Comparison of ENCODE assay signal across 18 mouse cellular contexts in the genomic region with DNA sequence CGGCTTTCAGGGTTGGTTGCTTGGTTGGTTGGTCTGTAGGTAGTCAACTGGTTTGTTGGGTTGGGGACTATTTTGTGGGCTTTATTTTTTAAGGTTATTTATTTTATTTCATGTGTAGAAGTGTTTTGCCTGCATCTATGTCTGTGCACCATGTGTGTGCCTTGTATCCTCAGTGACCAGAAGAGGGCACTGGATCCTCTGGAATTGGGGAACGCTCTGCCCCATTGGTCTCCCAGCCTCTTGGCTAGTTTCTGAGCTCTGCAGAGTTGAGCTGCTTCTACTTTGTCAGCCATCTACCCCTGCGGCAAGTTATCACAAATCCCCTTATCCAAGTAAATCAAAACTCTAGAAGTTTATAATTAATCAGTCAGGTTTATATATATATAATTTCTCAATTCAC. TPM values are rescaled to one million over a fixed set of nuclear protein-coding genes. Genes with fewer than 3 reads are reported as not detected.
A peak's percentile ranks its signal among the peaks of the same experiment; 100 is the strongest.
DNase-seq lines count a peak whose midpoint lies in the region; ATAC-seq and TF ChIP-seq lines count a peak whose summit lies in the region.
"Not testable (repeated sequence)": the region's sequence is repeated elsewhere in the genome, so short reads cannot be mapped to it uniquely, and the experiment has no call there.
"Had no signal": no experiment of that assay in that cellular context is flagged by ENCODE, and none has a peak within 500 bp of the region (broad histone marks: within the 10 kb centered on the region; RNA-seq: fewer than 3 reads in every experiment).

No protein-coding gene starts in this region.

- ATAC-seq in hindbrain, embryonic 11.5 days (ENCODE audit: low FRiP score); kidney, postnatal 0 days (replicated peaks; ENCODE audit: low FRiP score, low read depth); lung, postnatal 0 days: not testable (repeated sequence)

- TF ChIP-seq CTCF in ES-Bruce4 (IDR thresholded peaks at IDR 0.05; ENCODE audit: low read depth, low read length): peak; percentile 47
- TF ChIP-seq CTCF in brain, embryonic 14.5 days (IDR thresholded peaks at IDR 0.05; ENCODE audit: borderline replicate concordance, extremely low read depth, insufficient read depth, insufficient read length): peak; percentile 10; the same call in 1 of the 2 replicates
- peak; percentile 23; the same call in 1 of the 2 replicates for TF ChIP-seq CTCF in kidney, postnatal 0 days (IDR thresholded peaks at IDR 0.05; ENCODE audit: low read depth)
- 0 out of 2 replicates have a peak, but pooled peaks have one; percentile 23 for TF ChIP-seq CTCF in lung, postnatal 0 days (IDR thresholded peaks at IDR 0.05)

- not testable (repeated sequence) for H3K36me3 ChIP-seq in ES-Bruce4 (ENCODE audit: control insufficient read depth, insufficient read depth, low read length, poor library complexity, severe bottlenecking); hindbrain, embryonic 11.5 days (ENCODE audit: control insufficient read depth, insufficient read depth, low read length); kidney, postnatal 0 days (ENCODE audit: insufficient read depth, low read length); lung, postnatal 0 days (ENCODE audit: insufficient read depth, low read length)

- not testable (repeated sequence) for H3K4me3 ChIP-seq in ES-Bruce4 (ENCODE audit: low read depth, low read length); hindbrain, embryonic 11.5 days (ENCODE audit: low read depth, low read length); kidney, postnatal 0 days (replicated peaks; ENCODE audit: low read depth, low read length); lung, postnatal 0 days (ENCODE audit: low read depth, low read length)

- peak; percentile 37 for DNase-seq in A20 (ENCODE audit: low read depth, low spot score)
- peak; percentile 44 for DNase-seq in NIH3T3 (ENCODE audit: low read depth)
- DNase-seq in brain, embryonic 14.5 days (ENCODE audit: low read depth); kidney, postnatal 0 days (ENCODE audit: low spot score); lung, postnatal 0 days (ENCODE audit: low spot score): not testable (repeated sequence)
- peak; percentile 1 for DNase-seq in hindbrain, embryonic 11.5 days (ENCODE audit: low spot score)

- not testable (repeated sequence) for TF ChIP-seq EP300 in ES-Bruce4 (IDR thresholded peaks at IDR 0.05; ENCODE audit: insufficient read depth, low read depth, low read length); lung, postnatal 0 days (IDR thresholded peaks at IDR 0.05)

- H3K27me3 ChIP-seq in ES-Bruce4 (ENCODE audit: control insufficient read depth, insufficient read depth, low read length, poor library complexity, severe bottlenecking); hindbrain, embryonic 11.5 days (ENCODE audit: control insufficient read depth, insufficient read depth, low read length); kidney, postnatal 0 days (ENCODE audit: insufficient read depth, low read length); lung, postnatal 0 days (replicated peaks; ENCODE audit: insufficient read depth, low read length): not testable (repeated sequence)

- not testable (repeated sequence) for H3K9ac ChIP-seq in ES-Bruce4 (ENCODE audit: low read depth, poor library complexity, severe bottlenecking); hindbrain, embryonic 11.5 days (ENCODE audit: low read depth, low read length); kidney, postnatal 0 days (ENCODE audit: low read depth, low read length); lung, postnatal 0 days (replicated peaks; ENCODE audit: low read depth)

- H3K4me1 ChIP-seq in ES-Bruce4 (ENCODE audit: control insufficient read depth, insufficient read depth, low read length); hindbrain, embryonic 11.5 days (replicated peaks; ENCODE audit: control insufficient read depth, insufficient read depth, low read length); kidney, postnatal 0 days (replicated peaks; ENCODE audit: insufficient read depth, low read length); lung, postnatal 0 days (ENCODE audit: insufficient read depth, low read depth, low read length): not testable (repeated sequence)

- WGBS in hindbrain, embryonic 11.5 days: 87% methylated on average over 3 of the region's 3 CpGs
- WGBS in kidney, postnatal 0 days: 81% methylated on average over 3 of the region's 3 CpGs
- WGBS in lung, postnatal 0 days: 83% methylated on average over 3 of the region's 3 CpGs

- not testable (repeated sequence) for H3K4me2 ChIP-seq in hindbrain, embryonic 11.5 days (replicated peaks; ENCODE audit: low read depth, low read length); kidney, postnatal 0 days (ENCODE audit: low read length); lung, postnatal 0 days (replicated peaks; ENCODE audit: low read depth, low read length)

- H3K27ac ChIP-seq in ES-Bruce4 (ENCODE audit: insufficient read depth, low read length); hindbrain, embryonic 11.5 days (ENCODE audit: low read depth, low read length); kidney, postnatal 0 days; lung, postnatal 0 days (ENCODE audit: low read length): not testable (repeated sequence)

- not testable (repeated sequence) for TF ChIP-seq POLR2A in ES-Bruce4 (IDR thresholded peaks at IDR 0.05; ENCODE audit: insufficient read depth, low read length); brain, embryonic 14.5 days (IDR thresholded peaks at IDR 0.05; ENCODE audit: borderline replicate concordance, extremely low read depth, insufficient read depth, insufficient read length, poor library complexity, severe bottlenecking)

- not testable (repeated sequence) for H3K9me3 ChIP-seq in ES-Bruce4 (replicated peaks; ENCODE audit: control insufficient read depth, insufficient read depth, low read length, poor library complexity, severe bottlenecking); hindbrain, embryonic 11.5 days (ENCODE audit: control insufficient read depth, low read length); kidney, postnatal 0 days (replicated peaks; ENCODE audit: low read length); lung, postnatal 0 days (ENCODE audit: low read length)

RNA-seq across cellular contexts. Expression of gene Olfr373, which starts 4.6 kb away (rescaled TPM):
- 0.15 TPM in 1 of 2 replicates, not detected in the other for polyA plus RNA-seq in ES-Bruce4 (2011; ENCODE audit: insufficient read depth, insufficient read length, low read depth, missing spikeins)
- not detected in 2 replicates for polyA plus RNA-seq in brain, embryonic 14.5 days (2012; rRNA removed)
- not detected in 2 replicates for polyA plus RNA-seq in hindbrain, embryonic 11.5 days (2014; fragmentation: Nextera tagmentation; extraction: Ambion mirVana)
- polyA plus RNA-seq in kidney, postnatal 0 days (2015; fragmentation: Nextera tagmentation; extraction: Ambion mirVana): 0.08 TPM in 1 of 2 replicates, not detected in the other
- polyA plus RNA-seq in lung, postnatal 0 days (2015; fragmentation: Nextera tagmentation; extraction: Ambion mirVana): not detected in 2 replicates
- polyA plus RNA-seq: adrenal gland, adult 2 months; C2C12; embryonic facial prominence, embryonic 14.5 days; forebrain, embryonic 13.5 days; forebrain, postnatal 0 days; gonadal fat pad, adult 2 months; heart, adult 2 months; heart, embryonic 11.5 days; heart, embryonic 15.5 days; hindbrain, embryonic 14.5 days had no signal

RNA-seq across cellular contexts. Expression of gene Olfr374, which starts 19.2 kb away (rescaled TPM):
- polyA plus RNA-seq in ES-Bruce4 (2011; ENCODE audit: insufficient read depth, insufficient read length, low read depth, missing spikeins): 0.37 and 0.53 TPM in 2 replicates
- polyA plus RNA-seq in brain, embryonic 14.5 days (2012; rRNA removed): not detected in 2 replicates
- not detected in 2 replicates for polyA plus RNA-seq in hindbrain, embryonic 11.5 days (2014; fragmentation: Nextera tagmentation; extraction: Ambion mirVana)
- polyA plus RNA-seq in kidney, postnatal 0 days (2015; fragmentation: Nextera tagmentation; extraction: Ambion mirVana): not detected in 2 replicates
- polyA plus RNA-seq in lung, postnatal 0 days (2015; fragmentation: Nextera tagmentation; extraction: Ambion mirVana): not detected in 2 replicates
- polyA plus RNA-seq: adrenal gland, adult 2 months; forebrain, embryonic 13.5 days; forebrain, postnatal 0 days; gonadal fat pad, adult 2 months; heart, adult 2 months; heart, embryonic 11.5 days; heart, embryonic 15.5 days; hindbrain, embryonic 14.5 days had no signal

RNA-seq across cellular contexts. Expression of gene Olfr372, which starts 46.6 kb away (rescaled TPM):
- polyA plus RNA-seq in ES-Bruce4 (2011; ENCODE audit: insufficient read depth, insufficient read length, low read depth, missing spikeins): not detected in 2 replicates
- not detected in 2 replicates for polyA plus RNA-seq in brain, embryonic 14.5 days (2012; rRNA removed)
- polyA plus RNA-seq in hindbrain, embryonic 11.5 days (2014; fragmentation: Nextera tagmentation; extraction: Ambion mirVana): not detected in 2 replicates
- not detected in 2 replicates for polyA plus RNA-seq in kidney, postnatal 0 days (2015; fragmentation: Nextera tagmentation; extraction: Ambion mirVana)
- not detected in 2 replicates for polyA plus RNA-seq in lung, postnatal 0 days (2015; fragmentation: Nextera tagmentation; extraction: Ambion mirVana)
- polyA plus RNA-seq: adrenal gland, adult 2 months; C2C12; embryonic facial prominence, embryonic 14.5 days; forebrain, embryonic 13.5 days; forebrain, postnatal 0 days; gonadal fat pad, adult 2 months; heart, adult 2 months; heart, embryonic 11.5 days; heart, embryonic 15.5 days; hindbrain, embryonic 14.5 days; intestine, embryonic 16.5 days had no signal

RNA-seq across cellular contexts. Expression of gene Tpm4, which starts 47.2 kb away (rescaled TPM):
- polyA plus RNA-seq in ES-Bruce4 (2011; ENCODE audit: insufficient read depth, insufficient read length, low read depth, missing spikeins): 280 and 293 TPM in 2 replicates
- 134 and 149 TPM in 2 replicates for polyA plus RNA-seq in brain, embryonic 14.5 days (2012; rRNA removed)
- 567 and 576 TPM in 2 replicates for polyA plus RNA-seq in hindbrain, embryonic 11.5 days (2014; fragmentation: Nextera tagmentation; extraction: Ambion mirVana)
- 604 and 692 TPM in 2 replicates for polyA plus RNA-seq in kidney, postnatal 0 days (2015; fragmentation: Nextera tagmentation; extraction: Ambion mirVana)
- 585 and 648 TPM in 2 replicates for polyA plus RNA-seq in lung, postnatal 0 days (2015; fragmentation: Nextera tagmentation; extraction: Ambion mirVana)
